ENCODE assay signal across 1 mouse cellular context in the genomic region with DNA sequence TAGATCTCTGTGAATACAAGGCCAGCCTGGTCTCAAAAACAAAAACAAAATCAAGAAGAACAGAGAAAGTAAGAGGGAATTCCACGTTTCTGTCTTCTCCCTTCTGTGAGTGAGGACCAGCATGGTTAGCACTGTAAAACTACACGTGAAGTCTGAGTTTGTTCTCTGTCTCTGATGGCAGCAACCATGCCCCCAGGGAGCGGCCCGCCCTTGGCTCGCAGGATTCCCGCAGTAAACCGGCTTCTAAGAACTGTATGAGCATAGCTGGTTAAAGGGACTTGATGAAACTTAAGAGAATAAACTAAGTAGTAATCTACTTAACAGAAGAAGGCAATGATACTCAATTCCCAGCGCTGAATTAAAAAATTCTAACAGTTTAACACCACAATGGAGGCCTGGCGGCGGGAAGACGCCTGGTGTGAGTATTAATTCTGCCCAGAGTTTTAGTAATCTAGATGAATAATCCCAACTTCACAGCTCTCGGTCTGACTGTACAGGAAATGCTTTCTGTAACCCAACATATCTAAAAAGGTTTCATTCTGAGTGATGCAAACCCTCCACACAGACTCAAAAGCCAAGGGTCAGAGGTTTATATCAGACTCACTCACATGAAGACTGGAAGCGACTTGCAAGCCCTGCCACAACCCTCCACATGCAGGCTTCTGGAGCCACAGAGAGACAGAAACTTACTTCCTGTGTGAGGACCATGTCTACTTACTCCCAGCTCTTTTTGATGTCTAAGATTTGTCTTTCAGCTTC.
A peak's percentile ranks its signal among the peaks of the same experiment; 100 is the strongest.
TF ChIP-seq lines count a peak whose summit lies in the region.

No protein-coding gene starts in this region.

TF ChIP-seq in CH12.LX, 34 proteins besides CTCF, POLR2A, EP300 and RAD21 (continued from another document):
- TF ChIP-seq MAZ (IDR thresholded peaks at IDR 0.05; ENCODE audit: low read depth, low read length) (peak; percentile 90; the same call in 1 of the 2 replicates), ZKSCAN1 (IDR thresholded peaks at IDR 0.05; ENCODE audit: borderline replicate concordance, low read depth, low read length) (no peak), HCFC1 (IDR thresholded peaks at IDR 0.05; ENCODE audit: low read depth, low read length) (peak; percentile 42), ZMIZ1 (IDR thresholded peaks at IDR 0.05; ENCODE audit: low read depth, low read length) (0 out of 2 replicates have a peak, but pooled peaks have one; percentile 26), MAFK (IDR thresholded peaks at IDR 0.05; ENCODE audit: insufficient replicate concordance, low read length) (peak; percentile 82), TCF12 (IDR thresholded peaks at IDR 0.05; ENCODE audit: low read depth, low read length) (peak; percentile 84)
